Mouse (Mus musculus): ENCODE results near the gene Dennd6a.

DNA sequence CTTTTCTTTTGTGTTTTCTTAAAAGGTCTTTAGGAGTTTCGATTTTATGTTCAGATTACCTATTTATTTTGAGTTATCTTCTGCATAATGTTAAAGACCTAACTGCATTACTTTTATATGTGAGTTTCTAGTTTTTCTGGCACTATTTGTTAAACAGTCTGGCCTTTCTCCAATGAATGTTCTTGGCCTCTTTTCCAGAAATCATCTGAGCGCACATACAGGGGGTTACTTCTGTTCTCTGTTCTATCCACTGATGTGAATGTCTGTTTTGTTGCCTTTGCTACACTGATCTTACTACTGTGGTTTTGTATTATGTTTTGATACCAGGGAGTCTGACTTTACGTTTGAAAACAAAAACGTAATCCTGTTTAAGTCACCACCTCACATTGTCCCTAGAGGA lies 3.8 kb upstream of the Dennd6a start:
- TF ChIP-seq GATA1 (IDR thresholded peaks at IDR 0.05; ENCODE audit: low read length) (no peak), TAL1 (IDR thresholded peaks at IDR 0.05; ENCODE audit: low read length) (no peak)
